Mouse (Mus musculus) heart, adult 18-20 months (tissue): ENCODE results near the gene Ankmy2. TPM values are rescaled to one million over a fixed set of nuclear protein-coding genes. Genes with fewer than 3 reads are reported as not detected.

Experiments
- DNase-seq, 2 experiments: peaks; one replicate each; pipeline ENCODE4 v3.0.0; 2021 to 2022; ENCODE audit warnings: mixed read lengths in 1 of 2
- total RNA-seq, 2 experiments: library from RNA; stranded (reverse); gene quantifications; 2 replicates each; pipeline ENCODE4 v1.2.3; 2021

Gene Ankmy2
- total RNA-seq, 2 experiments from 2014 or later: 12.7 to 14.6 TPM

DNA sequence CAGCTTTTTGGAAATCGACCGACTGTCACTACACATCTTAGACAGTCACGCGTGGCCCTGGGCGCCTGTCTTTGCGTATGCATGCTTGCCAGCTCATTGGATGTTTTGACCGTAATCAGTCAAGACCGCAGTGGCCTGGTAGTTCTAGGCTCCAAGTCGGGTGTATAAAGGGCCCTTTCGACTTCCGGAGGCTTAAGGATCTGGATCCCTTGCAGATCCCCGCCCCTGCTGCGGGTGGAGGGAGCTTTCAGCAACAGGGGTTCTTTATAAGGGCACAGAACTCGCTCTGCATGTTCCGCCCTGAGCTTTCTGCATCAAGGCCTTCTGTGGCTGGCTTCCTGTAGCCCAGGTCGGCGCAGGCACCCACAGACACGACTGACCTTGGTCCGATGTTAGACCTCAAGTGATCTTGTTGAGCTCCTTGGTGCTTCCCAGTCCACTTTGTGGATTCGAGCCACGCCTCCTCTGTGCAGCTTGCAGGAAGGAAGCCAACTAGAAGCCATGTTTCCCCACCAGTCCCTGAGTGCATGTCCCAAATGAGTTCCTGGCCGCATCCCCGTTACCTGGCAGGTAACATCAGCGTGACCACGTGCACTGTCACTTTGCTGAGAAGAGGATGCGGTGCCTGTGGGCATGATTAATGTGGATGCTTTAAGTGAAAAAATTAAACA, 859 bp downstream of the Ankmy2 start, which contains the start of gene Bzw2:
Bzw2 (minus strand) TSS at position 443 of the 671 bp plus-strand sequence.
- peak; percentile 82 to 85 for DNase-seq

DNA sequence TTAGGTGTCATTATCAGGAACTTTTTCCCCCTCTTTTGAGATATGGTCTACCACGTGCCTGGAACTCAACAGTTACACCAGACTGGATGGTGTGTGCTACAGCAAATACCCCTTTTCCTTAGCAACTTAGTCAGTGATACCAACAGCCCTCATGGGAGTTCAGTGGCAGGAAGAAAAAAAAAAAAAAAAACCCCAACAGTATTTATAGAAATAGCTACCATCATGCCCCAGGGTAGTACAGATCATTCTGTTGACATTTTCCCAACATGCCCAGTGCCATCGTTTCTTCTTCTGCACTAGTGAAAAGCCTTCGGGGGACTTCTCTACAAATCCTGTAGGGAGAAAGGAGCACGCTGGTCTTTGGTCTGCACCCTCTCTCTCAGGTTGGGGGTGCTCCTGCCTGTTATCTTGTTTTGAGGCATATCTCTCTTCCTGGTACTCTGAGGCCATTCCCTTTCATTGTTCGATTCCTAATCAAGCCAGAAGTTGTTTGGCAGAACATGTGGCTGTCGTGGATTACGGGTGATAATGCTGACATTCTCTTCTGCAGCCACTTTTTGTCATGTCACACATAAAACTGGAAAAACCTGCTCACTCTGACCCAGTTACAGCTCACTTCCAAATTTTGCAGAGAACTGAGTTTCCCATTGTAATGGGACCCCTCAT, 7.3 kb downstream of the Ankmy2 start:
- no peak for DNase-seq

DNA sequence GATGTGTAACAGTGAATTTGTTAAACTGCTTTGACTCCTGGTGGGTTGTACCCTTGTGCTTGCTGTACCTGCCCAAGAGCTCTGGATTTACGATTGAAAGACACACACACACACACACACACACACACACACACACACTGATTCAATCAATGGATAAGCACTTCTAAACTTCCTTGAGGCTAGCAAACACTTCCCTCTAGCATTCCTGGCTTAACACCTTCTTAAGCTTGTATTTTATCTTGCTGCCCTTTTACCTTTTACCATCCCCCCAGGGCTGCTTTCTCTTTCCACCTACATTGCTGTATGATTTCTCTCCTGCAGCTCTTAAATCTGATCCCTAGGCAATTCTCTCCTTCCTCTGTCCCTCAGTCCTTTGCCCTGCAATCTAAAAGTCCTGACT, 8.4 kb downstream of the Ankmy2 start:
- no peak for DNase-seq

DNA sequence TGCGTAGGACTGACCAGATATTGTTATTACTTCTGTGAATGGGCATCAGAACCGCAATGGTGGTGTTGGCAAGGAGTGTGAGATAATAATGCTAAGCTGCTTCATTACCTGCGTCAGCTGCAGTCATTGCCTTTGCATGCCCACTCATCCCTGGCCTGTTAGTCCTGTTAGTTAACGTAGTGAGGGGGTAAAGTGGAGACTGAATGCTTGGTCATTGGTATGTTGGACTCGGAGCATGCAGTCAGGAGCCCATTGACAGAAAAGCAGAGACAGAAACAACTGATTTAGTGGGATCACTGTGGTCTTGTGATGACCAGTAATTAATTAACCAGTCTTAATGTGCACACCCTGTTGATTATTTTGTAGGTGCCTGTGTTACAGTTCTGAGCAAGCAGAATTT, 20.3 kb downstream of the Ankmy2 start:
- no peak for DNase-seq

DNA sequence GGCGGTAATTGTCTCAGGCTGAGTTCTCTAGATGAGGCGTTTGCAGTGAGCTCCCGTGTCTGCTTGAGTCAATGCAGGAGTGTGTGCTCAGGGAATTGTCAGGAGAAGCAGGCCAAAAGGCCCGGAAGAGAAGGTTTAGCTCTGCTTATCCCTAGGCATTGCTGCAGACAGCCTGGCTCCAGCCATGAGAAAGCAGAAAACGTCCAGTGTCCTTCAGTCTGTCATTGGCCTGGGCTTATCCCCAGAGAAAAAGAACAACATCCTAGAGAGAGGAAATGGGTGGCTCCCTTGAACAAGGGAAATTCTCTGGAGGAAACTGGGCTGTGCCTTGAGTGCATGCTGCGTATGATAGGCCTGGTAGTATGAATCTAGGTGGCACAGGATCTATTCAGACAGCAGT, 25.7 kb downstream of the Ankmy2 start:
- DNase-seq: peak; percentile 64 to 78

DNA sequence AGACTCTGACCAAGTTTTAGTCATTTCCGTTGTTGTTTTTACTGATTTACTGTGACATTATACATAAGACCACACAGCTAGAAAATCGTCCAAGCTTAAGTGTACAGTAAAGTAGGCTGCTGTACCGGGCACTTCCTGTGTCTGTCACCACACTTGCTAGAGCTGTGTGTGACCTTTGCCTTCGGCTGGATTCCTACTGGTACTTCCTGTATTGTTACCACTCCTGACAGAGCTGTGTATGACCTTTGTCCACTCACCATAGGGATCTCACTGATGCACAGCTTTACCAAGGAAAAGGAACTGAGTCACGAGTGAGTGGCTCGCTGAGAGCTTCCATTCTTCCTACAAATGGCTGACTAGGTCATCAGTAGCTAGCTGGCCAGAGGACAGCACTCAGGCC, 30.2 kb downstream of the Ankmy2 start:
- no peak for DNase-seq

DNA sequence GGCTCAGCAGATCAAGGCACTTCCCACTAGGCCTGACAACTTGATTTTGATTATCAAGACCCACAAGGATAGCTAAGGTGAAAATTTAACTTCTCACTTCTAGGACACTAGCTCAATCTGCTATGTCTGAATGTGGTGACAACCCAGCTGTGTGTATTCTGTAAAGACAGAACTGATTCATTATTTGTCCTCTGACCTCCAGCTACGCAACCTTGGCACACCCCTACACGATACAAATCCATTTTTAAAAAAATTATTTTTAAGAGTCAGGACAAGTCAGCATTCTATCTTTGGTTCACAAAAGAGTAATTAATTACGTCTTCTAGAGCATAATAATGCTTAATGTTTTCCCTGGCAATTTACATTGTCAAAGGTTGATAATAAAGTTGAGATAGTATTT, 32.7 kb downstream of the Ankmy2 start:
- no peak for DNase-seq

DNA sequence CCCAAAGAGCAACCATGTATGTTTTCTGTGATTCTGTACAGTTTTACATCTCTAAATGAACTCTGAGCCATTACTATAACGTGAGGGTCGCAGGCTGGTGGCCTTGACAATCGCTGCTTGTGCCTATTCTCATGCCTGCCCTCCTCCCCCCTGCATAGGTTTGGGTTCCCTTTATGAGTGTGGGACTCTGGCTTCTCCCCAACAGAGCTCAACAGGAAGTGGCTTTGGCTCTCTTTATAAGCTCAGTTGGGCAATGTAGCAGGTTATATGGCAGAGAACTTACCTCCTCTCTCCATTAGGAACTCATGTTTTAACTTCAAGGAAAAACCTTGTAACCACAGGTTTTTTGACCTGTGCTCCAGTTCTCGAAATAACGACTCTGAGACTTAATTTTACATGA, 33.4 kb downstream of the Ankmy2 start:
- DNase-seq: no peak

DNA sequence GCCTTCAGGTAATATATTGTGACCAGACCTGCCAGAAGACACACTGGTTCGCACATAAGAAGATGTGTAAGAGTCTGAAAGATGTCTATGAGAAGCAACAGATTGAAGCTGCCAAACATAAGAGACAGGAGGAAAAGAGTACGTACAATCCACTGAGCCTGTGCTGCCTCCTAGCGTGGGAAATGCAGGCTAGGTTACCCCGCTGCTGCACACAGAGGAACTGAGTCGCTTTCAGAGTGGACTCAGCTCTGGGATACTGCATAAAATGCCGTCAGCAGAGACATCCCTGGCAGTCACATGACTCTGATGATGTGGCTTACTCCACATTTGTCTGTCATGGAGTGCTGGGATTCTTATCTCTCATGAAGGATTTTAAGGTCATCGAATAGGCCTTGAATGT, 38.1 kb downstream of the Ankmy2 start:
- DNase-seq: no peak

DNA sequence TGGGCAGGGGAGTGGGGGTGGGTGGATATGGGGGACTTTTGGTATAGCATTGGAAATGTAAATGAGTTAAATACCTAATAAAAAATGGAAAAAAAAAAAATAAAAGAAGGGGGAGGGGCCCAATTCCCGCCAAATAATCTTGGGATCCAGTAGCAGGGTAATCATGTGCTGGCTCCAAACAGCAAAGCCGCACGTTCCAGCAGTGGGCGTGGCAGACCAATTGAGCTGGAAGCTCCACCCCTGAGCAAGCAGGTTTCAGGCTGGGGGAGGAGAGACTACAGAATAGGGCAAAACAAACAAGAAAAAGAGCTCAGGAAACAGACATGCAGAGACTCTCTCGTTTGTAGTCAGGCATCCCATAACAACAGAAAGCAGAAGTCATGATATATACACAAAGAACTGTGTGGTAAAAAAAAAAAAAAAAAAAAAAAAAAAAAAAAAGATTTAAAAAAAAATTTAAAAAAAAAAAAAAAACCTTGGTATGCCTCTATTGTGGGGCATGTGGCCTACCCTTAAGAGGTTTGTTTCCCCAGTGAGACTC, 48.7 kb downstream of the Ankmy2 start:
- peak in 1 of 2 experiments; percentile 12 for DNase-seq

DNA sequence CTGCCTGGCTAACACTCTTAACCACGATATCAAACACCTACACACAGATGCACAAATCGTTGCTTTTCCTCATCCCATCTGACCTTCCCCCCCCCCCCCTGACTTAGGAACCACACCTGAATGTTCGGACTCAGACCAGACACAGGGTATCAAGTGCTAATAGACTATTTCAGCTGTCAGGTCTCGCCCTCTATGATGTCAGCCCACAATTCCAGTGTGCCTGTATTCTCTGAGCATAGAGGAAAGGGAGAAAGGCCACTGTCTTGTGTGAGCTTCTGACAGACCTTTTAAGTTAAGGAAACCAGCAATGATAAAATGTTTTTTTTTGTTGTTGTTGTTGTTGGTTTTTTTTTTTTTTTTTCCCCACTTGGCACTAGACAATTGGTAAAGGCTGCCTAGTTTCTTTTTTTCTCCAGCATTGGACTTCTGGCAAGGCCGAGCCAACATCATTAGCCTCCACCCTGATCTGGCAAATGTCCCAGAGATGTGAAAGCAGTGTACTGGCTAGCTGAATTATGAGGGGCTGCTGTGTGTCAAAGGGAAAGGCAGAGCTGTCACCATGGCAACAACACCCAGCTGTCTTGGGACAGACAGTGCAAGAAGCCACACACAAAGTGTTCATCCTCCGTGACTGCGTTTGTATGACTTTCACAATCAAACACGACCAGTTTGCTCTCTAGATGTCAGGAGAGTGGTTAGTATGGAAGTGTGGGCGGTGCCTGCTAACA, 50.3 kb downstream of the Ankmy2 start:
- peak; percentile 65 to 81 for DNase-seq

DNA sequence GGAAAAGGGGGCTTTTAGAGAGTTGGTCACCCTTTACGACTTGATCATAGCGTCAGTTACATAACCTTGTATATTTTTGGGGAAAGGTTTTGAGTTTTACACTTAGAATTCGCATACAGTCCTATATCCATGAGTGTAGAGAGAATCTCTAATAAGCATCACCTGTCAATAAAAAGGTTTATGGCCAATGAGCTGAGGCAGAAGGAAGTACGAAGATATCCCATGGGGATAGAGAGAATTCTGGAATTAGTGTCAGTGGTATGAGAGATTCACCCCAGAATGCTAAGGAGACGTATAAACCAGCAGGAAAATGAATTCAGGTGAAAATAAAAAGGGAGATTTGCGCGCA, 50.9 kb downstream of the Ankmy2 start:
- no peak for DNase-seq

DNA sequence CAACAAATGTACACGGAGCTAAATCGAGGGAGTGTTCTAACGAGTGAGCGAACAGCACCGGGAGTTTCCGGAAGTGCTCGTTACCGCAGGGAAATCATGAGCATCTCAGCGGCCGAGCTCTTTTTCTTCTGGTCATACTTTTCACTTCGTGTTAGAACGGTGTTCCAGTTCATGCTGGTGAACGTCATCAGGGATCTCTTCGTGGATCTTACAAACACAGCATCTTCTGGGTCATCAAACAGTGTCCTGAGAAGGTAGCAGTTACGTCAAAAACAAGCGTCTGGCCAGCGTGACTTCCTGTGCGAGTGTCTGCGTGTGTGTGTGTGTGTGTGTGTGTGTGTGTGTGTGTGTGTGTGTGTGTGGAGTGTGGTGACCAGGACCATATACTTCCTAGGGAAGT, 51.5 kb downstream of the Ankmy2 start:
- no peak for DNase-seq

DNA sequence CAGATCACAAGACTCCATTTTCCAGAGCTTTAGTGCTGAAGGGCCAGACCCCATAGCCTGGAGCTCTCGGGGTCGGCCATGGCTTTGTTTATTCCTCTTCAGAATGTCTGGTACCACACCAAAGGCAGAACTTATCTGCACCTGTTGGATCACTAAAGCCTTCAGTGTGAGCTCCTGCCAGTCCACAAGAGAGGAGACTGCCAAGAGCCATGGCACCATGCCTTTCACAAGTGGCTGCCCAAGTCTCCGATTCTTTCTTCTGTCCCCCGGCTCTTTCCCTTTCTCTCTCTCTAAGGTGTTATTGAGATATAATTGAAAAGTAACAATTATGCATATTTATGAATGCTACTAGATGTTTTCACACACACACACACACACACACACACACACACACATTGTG, 53.2 kb downstream of the Ankmy2 start:
- DNase-seq: peak in 1 of 2 experiments; percentile 25

DNA sequence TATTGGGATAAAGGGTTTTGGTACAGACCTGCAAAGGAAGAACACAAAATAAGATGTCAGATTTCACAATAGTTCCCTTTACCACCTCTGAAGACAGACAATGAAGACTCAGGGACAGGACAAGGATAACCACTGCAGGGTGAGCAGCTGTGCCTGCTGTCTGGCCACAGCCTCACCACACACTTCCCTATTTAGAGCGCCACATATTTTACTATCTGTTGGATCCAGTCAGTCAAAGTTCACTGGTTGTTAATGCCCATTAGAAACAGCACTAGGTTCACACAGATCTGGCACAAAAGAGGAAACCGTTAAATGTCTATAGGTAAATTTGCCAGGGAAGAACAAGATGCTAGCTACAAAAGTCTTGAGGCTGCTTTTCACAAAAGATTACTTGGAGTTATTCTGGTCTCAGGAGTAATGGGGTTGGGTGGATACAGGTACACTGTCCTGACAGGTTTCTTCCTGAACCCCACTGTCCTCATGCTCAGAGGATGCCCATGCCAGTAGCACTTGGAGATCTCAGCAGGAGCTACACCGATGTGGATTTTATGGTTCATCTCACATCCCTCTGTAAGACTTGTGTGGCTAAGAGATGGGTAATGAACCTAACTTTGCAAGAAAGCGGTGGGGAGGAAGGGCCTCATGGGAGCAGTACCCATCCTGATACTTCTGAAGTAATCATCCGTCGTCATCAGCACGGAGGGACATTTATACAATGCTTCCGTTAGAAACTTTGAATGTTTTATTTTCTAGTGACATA, 57.7 kb downstream of the Ankmy2 start:
- DNase-seq: no peak

DNA sequence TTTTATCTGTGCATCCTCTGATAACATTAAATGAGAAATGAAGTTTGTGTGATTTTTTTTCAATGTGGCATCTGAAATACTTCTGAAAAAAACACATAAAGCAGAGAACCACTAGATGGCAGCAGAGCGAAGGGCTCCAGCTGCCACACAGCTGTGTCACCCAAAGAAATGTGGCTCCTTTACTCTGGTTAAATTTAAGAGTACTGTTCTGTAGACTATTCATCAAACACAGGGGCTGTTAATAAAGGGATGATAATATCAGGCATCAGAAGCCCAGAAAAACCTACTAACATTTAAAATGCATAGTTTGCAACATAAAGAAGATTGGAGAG, 58.2 kb downstream of the Ankmy2 start:
- DNase-seq: peak; percentile 20 to 59

DNA sequence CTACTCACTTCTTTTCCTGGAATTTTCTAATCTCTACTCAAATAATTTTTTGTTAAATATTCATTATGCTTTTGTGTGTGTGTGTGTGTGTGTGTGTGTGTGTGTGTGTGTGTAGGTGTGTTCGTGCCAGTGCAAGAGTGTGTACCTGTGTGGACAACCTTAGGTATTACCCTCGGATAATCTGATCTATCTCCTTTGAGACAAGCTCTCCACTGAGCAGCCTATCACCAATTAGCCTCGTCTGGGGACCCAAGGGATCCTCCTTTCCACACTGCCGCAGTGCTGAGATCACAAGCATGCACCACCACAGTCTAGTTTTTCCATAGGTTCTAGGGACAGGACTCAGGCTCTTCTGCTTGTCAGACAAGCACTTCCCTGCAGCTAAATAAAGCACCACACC, 59.3 kb downstream of the Ankmy2 start:
- DNase-seq: no peak

DNA sequence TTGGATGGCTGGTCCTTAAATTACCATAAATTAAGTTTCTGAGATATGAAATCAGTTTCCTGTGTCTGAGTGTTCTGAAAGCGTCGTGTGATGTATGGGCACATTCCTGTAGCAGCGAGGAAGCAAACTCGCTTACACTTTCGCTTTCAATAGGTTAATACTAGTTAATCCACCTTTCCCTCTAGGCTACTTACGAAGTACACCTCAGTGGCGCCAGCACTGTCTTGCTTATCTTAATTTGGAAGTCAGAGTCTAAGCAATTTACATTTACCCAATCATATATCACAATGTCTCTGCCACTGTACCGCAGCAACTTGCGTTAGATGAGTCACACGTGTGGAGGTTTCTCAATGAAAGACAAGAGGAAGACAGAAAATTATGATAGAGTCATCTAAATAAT, 60.0 kb downstream of the Ankmy2 start:
- DNase-seq: no peak

DNA sequence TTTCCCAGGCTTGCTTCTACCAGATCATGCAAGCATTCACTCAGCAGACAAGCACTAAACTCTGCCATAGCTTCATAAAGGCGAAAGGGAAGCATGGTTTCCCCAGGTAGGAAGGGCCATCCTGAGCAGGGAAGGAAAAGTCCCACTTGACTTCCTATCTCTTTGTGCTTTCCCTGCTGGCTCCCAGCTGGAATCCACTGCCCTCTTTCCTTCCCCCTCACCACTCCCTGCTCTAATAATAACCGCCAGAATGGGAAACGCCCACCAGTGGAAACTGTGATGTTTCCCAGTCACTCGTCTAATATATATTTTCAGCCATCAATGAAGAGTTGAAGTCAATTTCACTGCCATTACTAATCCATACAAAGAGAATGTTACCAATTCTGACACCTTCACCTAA, 67.5 kb downstream of the Ankmy2 start:
- DNase-seq: peak; percentile 17 to 60

DNA sequence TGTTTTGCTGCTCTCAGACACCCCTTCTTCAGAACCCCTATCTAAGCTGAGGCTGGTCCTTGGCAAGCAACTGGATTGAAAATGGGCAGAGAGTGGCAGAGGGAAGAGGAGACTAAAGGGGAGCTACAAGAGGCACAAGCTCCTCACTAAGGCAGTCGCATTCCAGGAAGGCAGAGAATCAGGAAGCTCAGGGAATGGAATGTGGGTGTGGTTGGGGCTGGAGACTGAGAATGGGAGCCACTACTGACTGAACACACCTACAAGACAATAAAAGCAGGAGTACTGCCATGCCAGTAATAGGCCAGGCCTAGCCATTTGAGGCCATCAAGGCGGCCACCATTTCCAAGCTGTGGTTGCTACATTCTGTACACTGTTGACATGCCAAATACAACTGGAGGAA, 74.5 kb downstream of the Ankmy2 start:
- no peak for DNase-seq

DNA sequence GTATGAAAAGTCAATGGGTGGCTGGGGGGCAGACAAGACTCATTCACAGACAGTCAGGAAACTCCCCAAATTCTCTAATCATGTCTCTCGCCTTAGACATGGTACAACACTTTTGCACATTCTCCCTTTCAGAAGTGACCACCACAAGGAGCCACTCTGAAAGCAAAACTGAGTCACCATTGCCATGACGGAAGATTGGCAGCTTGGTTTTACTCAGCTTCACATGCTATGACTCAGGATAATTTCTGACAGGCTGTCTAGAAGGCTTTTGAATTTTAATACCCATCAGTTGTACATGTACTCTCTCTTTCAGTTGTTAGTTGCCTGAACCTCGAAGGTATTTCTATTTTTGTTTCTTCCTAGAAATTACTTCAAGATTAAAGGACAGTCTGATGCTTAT, 84.3 kb downstream of the Ankmy2 start:
- no peak for DNase-seq
